Mouse (Mus musculus) adrenal gland, postnatal 36 days (tissue): ENCODE measurements around the gene Eps8l1. TPM values are rescaled to one million over a fixed set of nuclear protein-coding genes. Genes with fewer than 3 reads are reported as not detected.
"Not testable (repeated sequence)": the region's sequence is repeated elsewhere in the genome, so short reads cannot be mapped to it uniquely, and the experiment has no call there.

Experiments
- DNase-seq, 2 experiments: peaks; one replicate each; pipeline ENCODE4 v3.0.0; 2021; ENCODE audit warnings: mixed read lengths in 1 of 2
- long read RNA-seq, 2 experiments: library from polyadenylated mRNA; stranded (forward); transcript quantifications; one replicate each; pipeline ENCODE4 v2.0.0; 2021; ENCODE audit warnings: borderline sequencing depth in 2 of 2
- total RNA-seq, 2 experiments: library from RNA; stranded (reverse); gene quantifications; 2 replicates each; pipeline ENCODE4 v1.2.3; 2021

Eps8l1 gene
- total RNA-seq = 1 to 10 TPM; 2.6 to 9.6 TPM
- long read RNA-seq, experiment 1, partial matches to known transcripts = 1 of 2 reads
- long read RNA-seq, experiment 1, other reads (novel, unspliced or antisense) = 1 of 2 reads
- long read RNA-seq, experiment 2, partial matches to known transcripts = 1 of 2 reads
- long read RNA-seq, experiment 2, other reads (novel, unspliced or antisense) = 0 of 2 reads

- DNase-seq = no peak
These were observed at the start of gene Eps8l1 for GRCm38 (mm10) chr7:4460576-4461434. Gene Eps8l1, plus strand, starts transcription at chr7:4460674.

- DNase-seq = not testable (repeated sequence)
These were observed 48.1 kb upstream of the Eps8l1 start for GRCm38 (mm10) chr7:4412406-4412805.

DNA sequence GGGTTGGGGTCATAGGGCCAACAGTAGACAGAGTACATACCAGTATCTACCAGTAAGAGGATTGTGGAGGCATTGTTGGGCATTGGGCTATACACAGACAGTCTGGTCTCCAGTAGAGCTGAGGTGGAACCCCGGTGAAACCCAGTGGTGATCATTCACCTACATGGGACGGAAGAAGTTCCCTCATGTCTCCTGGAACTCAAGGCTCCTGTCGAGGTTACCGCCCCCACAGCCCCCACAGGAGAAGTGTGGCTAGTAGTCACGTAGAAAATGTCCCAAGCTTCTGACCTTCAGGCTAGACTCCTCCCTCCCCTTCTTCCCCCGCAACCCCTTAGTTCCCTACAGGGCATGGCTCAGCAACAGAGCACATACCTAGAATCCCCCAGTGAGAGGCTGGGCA, 40.8 kb upstream of the Eps8l1 start:
- DNase-seq = no peak

DNA sequence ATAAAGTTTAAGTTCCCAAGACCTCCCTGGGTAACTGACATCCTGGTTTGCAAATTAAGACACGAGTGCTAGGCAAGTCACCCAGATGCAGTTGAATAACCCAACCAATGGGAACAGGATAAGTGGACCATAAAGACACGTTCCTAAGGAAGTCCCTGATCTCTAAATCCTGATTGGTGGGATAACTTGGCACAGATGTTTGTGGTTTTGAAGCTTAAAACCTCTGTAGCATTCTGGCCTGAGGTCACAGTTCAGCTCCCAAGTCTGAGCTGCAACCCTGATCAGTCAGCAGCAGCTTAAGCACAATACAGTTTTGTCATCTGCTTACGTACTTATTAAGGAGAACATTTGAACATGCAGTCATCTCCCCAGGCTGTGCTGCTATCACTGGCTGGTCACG, 40.2 kb upstream of the Eps8l1 start:
- no peak for DNase-seq

GRCm38 (mm10) chr7:4427161-4427912, 33.1 kb upstream of the Eps8l1 start:
- peak; percentile 80 to 84 for DNase-seq

GRCm38 (mm10) chr7:4430246-4430844, 30.1 kb upstream of the Eps8l1 start:
- DNase-seq = no peak

- peak; percentile 77 to 80 for DNase-seq
These were observed 28.9 kb upstream of the Eps8l1 start for GRCm38 (mm10) chr7:4431548-4431947.

DNA sequence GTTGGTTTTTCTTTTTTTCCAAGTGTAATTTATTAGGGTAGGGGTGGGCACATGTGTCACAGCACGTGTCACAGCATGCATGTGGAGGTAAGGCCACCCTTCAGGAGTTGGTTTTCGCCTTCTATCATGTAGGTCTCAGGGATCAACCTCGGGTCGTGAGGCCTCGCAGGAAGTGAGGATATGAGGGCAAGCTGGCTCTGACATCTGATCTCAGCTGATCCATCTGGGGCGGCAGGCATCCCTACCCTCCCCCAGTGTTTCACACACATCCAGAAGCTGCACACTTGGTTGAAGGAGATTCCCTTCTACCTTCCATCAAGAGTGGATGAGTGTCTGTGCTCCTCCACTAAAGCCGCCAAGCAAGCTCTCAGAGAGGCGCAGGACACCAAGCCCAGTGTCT, 28.4 kb upstream of the Eps8l1 start:
- no peak for DNase-seq

DNA sequence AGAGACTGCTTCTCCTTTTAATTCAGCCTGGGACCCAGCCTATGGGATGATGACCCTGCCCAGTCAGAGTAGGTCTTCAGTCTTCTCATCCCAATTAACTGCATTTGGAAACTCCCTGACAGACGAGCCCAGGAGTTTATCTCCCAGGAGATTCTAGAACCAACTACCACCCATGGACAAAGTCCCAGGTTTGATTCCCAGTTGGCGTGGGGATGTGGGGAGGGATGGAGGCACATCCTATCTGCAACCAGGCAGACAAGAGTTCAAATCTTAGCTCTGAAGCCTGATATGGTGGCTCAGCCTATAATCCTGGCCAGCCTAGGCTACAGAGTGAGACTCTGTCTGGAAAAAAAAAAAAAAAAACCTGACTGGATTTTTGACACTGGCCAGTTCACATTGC, 22.8 kb upstream of the Eps8l1 start:
- no peak for DNase-seq

- DNase-seq = no peak
These were observed 19.9 kb upstream of the Eps8l1 start for GRCm38 (mm10) chr7:4440549-4440948.

DNA sequence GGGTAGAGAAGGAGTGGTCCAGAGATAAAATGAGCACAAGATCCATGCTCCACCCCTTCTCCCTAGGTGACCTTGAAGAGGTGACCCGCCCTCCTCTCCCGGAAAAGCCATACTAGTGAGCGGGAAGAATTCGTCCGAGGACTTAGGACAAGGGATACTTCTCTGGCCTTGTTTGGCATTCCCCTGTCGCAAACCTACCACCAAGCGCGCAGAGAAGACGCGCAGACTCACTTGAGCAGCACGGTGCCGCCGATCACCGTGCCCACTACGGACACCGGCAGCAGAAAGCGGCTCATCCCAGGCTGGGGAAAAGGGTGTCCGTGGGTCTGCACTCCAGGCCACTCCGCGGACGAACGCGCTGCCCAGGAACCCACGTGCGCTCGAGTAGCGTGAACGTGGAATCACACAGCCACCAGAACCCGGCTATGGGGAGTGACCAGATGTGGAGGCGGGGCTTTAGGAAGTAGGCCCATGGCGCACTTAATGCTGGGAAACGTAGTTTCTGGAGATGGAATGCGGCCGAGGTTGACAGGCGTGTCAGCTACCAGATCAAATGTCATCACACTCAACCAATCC, 15.2 kb upstream of the Eps8l1 start, which contains the start of gene Rdh13:
TSS of gene Rdh13 (minus strand) at position 434 of the 576 bp plus-strand sequence.
- peak; percentile 90 to 92 for DNase-seq

DNA sequence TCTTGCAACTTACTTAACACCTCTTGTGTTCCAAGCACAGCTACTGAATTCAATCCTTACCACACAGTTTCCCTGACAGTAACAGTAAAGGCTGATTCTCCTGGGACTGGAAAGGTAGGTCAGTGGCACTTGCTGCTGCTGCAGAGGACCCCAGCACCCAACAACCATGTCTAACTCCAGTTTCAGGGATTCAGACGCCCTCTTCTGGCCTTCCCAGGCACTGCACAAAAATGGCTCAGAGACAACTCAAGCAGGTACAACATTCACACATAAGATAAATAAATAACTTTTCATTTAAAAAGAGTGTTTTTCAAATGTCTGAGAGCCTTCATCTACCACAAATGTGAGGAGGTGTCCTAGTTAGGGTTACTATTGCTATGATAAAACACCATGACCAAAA, 13.3 kb upstream of the Eps8l1 start:
- DNase-seq = no peak

DNA sequence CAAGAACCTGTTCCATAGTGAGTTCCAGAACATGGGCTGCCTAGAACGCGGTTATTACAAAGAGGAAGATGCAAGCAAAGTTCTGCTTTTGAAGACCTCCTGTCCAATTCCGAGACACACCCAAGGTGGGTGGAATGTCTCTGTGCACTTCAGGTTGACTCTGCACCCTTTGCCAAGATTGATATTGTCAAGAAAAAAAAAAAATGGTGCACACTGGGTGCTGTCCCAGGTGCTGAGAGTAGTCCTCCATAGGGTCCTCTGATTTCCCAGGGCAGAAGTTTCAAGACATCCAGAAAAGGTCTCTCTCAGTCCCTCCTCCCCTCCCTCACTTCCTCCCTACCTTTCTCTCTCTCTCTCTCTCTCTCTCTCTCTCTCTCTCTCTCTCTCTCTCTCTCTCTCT, 12.0 kb upstream of the Eps8l1 start:
- no peak for DNase-seq

GRCm38 (mm10) chr7:4449211-4449610, 11.3 kb upstream of the Eps8l1 start:
- DNase-seq = no peak

DNA sequence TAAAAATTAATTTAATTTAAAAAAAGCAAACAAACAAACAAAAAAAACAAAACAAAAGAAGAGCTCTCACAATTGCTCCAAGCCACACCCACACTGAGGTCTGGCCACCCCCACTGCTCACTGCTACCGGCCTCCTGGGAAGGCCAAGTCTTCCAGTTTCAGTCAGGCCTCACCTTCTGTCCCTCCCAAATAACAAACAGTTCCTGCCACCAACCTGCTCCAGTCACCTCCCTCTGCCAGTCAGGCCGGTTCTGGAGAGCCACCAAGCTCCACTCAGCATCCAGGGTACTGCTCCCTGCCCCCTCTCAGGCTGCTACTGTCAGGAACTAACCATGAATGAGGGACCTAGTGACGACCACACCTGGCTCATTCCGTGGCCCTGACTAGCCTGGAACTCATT, 7.8 kb upstream of the Eps8l1 start:
- no peak for DNase-seq

GRCm38 (mm10) chr7:4464194-4464824, 3.8 kb downstream of the Eps8l1 start:
- no peak for DNase-seq

DNA sequence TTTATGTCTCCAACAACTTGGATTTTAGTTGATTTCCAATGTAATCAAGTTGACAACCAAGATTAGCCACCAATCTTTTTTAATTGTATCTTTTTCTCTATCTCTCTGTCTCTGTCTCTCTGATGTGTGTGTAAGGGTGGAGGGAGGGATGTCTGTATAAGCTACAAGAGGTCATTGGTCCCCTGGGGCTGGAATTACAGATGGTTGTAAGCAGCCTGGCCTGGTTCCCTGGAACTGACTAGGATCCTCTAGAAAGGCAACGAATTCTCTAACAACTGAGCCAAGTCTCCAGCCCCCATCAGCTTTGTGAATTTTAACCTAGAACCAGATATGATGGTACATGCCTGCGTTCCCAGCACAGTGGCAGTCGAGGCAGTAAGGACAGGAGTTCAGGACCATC, 7.3 kb downstream of the Eps8l1 start:
- no peak for DNase-seq

DNA sequence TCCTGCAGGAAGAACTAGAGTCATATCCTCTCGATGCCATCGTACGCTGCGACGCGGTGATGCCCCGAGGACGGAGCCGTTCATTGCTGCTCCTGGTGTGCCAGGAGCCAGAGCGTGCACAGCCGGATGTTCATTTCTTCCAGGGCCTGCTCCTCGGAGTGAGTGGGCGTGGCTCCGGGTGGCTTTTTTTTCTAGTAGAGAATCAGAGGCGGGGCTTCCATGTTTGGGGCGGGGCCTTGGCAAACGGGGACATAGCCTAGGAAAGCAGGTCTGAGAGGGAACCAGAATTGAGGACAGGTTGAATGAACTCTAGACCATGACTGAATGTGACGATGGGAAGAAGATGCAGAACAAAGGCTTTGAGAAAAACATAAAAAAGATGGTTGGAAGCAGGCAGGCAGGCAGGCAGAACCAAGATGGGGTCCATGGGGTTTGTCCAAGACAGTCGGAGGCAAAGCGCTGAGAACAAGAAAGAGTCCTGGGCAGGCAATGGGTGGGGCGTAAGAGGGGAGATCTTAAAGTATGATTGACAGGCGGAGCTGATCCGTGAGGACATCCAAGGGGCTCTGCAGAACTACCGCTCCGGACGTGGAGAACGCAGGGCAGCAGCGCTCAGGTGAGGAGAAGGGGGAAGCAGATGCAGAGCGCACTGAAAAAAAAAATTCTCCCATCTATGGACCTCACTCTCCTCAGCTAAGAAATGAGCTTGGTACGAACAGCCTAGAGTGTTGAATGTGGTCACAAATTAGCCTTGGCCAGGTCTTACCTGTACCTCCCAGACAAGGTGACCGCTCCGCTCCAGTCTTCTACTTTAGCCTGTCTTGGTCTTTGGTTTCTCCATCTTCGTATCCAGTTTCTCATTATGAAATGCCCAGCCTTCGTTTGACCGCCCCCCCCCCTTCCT, 10.1 kb downstream of the Eps8l1 start:
- DNase-seq = peak; percentile 69 to 79

DNA sequence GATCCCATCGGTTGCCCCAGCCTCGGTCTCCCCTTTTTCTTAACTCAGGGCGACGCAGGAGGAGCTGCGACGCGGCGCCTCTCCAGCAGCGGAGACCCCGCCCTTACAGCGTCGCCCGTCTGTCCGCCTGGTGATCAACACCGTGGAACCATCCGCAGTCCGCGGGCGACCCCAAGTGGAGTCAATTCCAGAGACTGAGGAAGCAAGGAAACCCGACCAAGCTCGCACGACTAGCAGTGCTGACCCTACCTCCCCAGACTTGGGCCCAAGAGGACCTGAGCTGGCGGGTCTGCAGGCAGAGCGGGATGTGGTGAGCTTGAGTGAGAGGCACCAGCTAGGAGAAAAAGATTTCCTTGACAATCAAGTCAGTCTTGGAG, 10.7 kb downstream of the Eps8l1 start:
- peak; percentile 88 to 89 for DNase-seq

- no peak for DNase-seq
These were observed 13.5 kb downstream of the Eps8l1 start for GRCm38 (mm10) chr7:4473940-4474339.
